Mouse (Mus musculus): ENCODE data around the gene Satb1.

DNA sequence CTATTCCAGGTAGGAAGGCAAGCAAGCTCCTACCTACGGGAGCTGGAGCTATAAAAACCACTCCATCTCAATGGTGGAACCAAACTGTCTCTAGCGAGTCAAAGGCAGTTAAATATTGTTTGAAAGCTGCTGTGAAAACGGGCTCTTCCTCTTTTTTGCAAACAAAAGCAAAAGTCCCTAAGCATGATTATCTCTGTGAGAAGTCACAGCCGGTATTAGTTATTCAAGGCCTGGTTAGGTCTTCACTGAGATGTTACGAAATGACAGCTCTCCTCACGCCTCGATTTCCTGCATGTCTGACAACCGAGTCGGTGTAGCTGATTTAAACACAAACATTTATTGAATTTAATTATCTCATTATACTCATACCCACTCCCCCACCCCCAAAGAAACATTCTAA lies 48.2 kb downstream of the Satb1 start:
- TF ChIP-seq CTCF (IDR thresholded peaks at IDR 0.05; ENCODE audit: low read depth, low read length) (no peak), POLR2A (IDR thresholded peaks at IDR 0.05; ENCODE audit: extremely low read depth, insufficient read depth, low read length) (no peak)
